In the genomic region with DNA sequence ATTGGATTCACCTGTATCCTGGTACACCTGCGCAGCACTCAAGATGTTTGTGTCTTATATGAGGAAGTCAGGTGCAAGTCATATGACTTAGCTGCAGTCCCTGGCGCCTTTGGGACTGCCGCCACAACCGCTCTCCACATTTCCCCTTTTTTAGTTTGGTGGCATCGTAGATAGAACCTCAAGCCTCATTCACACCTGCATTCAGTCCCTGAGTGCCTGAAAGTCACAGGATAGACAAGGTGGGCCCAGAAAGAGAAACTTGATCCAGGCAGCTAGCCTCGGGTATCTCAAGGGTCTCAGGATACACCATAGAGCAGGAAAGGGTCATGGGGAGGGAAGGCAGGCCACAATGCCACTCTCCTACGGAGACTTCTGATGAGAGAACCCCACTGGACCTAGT, we compare ENCODE assay signal across 24 mouse cellular contexts. TPM values are rescaled to one million over a fixed set of nuclear protein-coding genes. Genes with fewer than 3 reads are reported as not detected.
DNase-seq lines count a peak whose midpoint lies in the region; ATAC-seq and TF ChIP-seq lines count a peak whose summit lies in the region.
"Not testable (repeated sequence)": the region's sequence is repeated elsewhere in the genome, so short reads cannot be mapped to it uniquely, and the experiment has no call there.
"Had no signal": no experiment of that assay in that cellular context is flagged by ENCODE, and none has a peak within 500 bp of the region (broad histone marks: within the 10 kb centered on the region; RNA-seq: fewer than 3 reads in every experiment).

No protein-coding gene starts in this region.

- peak; percentile 50 for DNase-seq in A20 (ENCODE audit: low read depth, low spot score)
- DNase-seq in liver, postnatal 0 days: not testable (repeated sequence)
- DNase-seq in splenic B cell, adult 2 months (ENCODE audit: low read depth, low spot score): peak; percentile 80
- DNase-seq in urinary bladder, adult 2 months (ENCODE audit: low spot score): peak; percentile 7

- H3K27me3 ChIP-seq in liver, postnatal 0 days (ENCODE audit: insufficient read depth, low read length); splenic B cell, adult 2 months (ENCODE audit: control insufficient read depth, insufficient read depth, low read length, poor library complexity, severe bottlenecking): not testable (repeated sequence)

- WGBS in bone marrow, adult 2 months: 33% methylated on average over 7 of the region's 7 CpGs
- WGBS in liver, postnatal 0 days (ENCODE audit: insufficient replicate concordance): 58% methylated on average over 6 of the region's 7 CpGs

- not testable (repeated sequence) for H3K36me3 ChIP-seq in liver, postnatal 0 days (replicated peaks; ENCODE audit: insufficient read depth, low read length); splenic B cell, adult 2 months (ENCODE audit: control insufficient read depth, insufficient read depth, low read length, poor library complexity, severe bottlenecking)

- not testable (repeated sequence) for H3K9me3 ChIP-seq in liver, postnatal 0 days (ENCODE audit: low read length)

- TF ChIP-seq CTCF in bone marrow, adult 2 months (IDR thresholded peaks at IDR 0.05; ENCODE audit: control insufficient read depth, insufficient read depth, low read length); liver, postnatal 0 days (IDR thresholded peaks at IDR 0.05; ENCODE audit: low read depth): not testable (repeated sequence)

- H3K4me2 ChIP-seq in liver, postnatal 0 days (ENCODE audit: low read depth, low read length): not testable (repeated sequence)

- not testable (repeated sequence) for TF ChIP-seq POLR2A in bone marrow, adult 2 months (IDR thresholded peaks at IDR 0.05; ENCODE audit: borderline replicate concordance, control insufficient read depth, low read depth, low read length)

- not testable (repeated sequence) for H3K9ac ChIP-seq in liver, postnatal 0 days (replicated peaks)

- H3K27ac ChIP-seq in bone marrow, adult 2 months (ENCODE audit: control insufficient read depth, insufficient read depth, low read depth, low read length, poor library complexity): peak overlapping the region; percentile 85
- H3K27ac ChIP-seq in liver, postnatal 0 days (ENCODE audit: low read depth): peak overlapping the region; percentile 66; the same call in 1 of the 2 replicates

- not testable (repeated sequence) for H3K4me3 ChIP-seq in bone marrow, adult 2 months (replicated peaks; ENCODE audit: control insufficient read depth, low read depth, low read length); liver, postnatal 0 days (ENCODE audit: low read depth, low read length)

- not testable (repeated sequence) for TF ChIP-seq EP300 in liver, postnatal 0 days (IDR thresholded peaks at IDR 0.05; ENCODE audit: low read depth)

- ATAC-seq in granulocyte monocyte progenitor cell, adult 5-6 weeks (replicated peaks; ENCODE audit: poor library complexity, severe bottlenecking): 0 out of 2 replicates have a peak, but pooled peaks have one; percentile 36
- not testable (repeated sequence) for ATAC-seq in liver, postnatal 0 days

- not testable (repeated sequence) for H3K4me1 ChIP-seq in bone marrow, adult 2 months (ENCODE audit: control insufficient read depth, insufficient read depth, low read length); liver, postnatal 0 days (ENCODE audit: insufficient read depth)

RNA-seq across cellular contexts. Expression of gene Oasl2, which starts 14.4 kb away (rescaled TPM):
- polyA plus RNA-seq in bone marrow, adult 2 months (2011; ENCODE audit: insufficient read depth, insufficient read length, low replicate concordance, missing spikeins): 37.0 and 44.3 TPM in 2 replicates
- 6.7 and 10.4 TPM in 2 replicates for total RNA-seq in granulocyte monocyte progenitor cell, adult 5-6 weeks (2014; fragmentation: Nextera tagmentation)
- total RNA-seq in granulocyte monocyte progenitor cell, adult 5-6 weeks (2017): 4.7 and 7.6 TPM in 2 replicates
- polyA plus RNA-seq in liver, postnatal 0 days (2015; fragmentation: Nextera tagmentation; extraction: Ambion mirVana): 7.8 and 10.1 TPM in 2 replicates
- polyA plus RNA-seq in urinary bladder, adult 2 months (2012; rRNA removed): 30.2 and 36.0 TPM in 2 replicates
- total RNA-seq: CH12.LX had no signal
- polyA plus RNA-seq: G1E had no signal

RNA-seq across cellular contexts. Expression of gene Gm9936, which starts 23.8 kb away (rescaled TPM):
- polyA plus RNA-seq in bone marrow, adult 2 months (2011; ENCODE audit: insufficient read depth, insufficient read length, low replicate concordance, missing spikeins): not detected in 2 replicates
- not detected in 2 replicates for total RNA-seq in granulocyte monocyte progenitor cell, adult 5-6 weeks (2014; fragmentation: Nextera tagmentation)
- total RNA-seq in granulocyte monocyte progenitor cell, adult 5-6 weeks (2017): not detected in 2 replicates
- polyA plus RNA-seq in liver, postnatal 0 days (2015; fragmentation: Nextera tagmentation; extraction: Ambion mirVana): not detected in 2 replicates
- polyA plus RNA-seq in urinary bladder, adult 2 months (2012; rRNA removed): 0.01 and 0.04 TPM in 2 replicates
- total RNA-seq: adrenal gland, adult 18-20 months; adrenal gland, adult 8-10 months; adrenal gland, postnatal 14 days; adrenal gland, postnatal 36 days; common myeloid progenitor, adult 5-6 weeks had no signal
- polyA plus RNA-seq: activated CD4-positive, CD25-positive, alpha-beta regulatory T cell, adult 4 months; CD4-positive, CD25-positive, alpha-beta regulatory T cell, adult 4 months; erythroblast, embryonic 14.5 days; G1E; Patski had no signal

RNA-seq across cellular contexts. Expression of gene 4930519G04Rik, which starts 28.9 kb away (rescaled TPM):
- polyA plus RNA-seq in bone marrow, adult 2 months (2011; ENCODE audit: insufficient read depth, insufficient read length, low replicate concordance, missing spikeins): not detected in 2 replicates
- 1.6 TPM in 1 of 2 replicates, not detected in the other for total RNA-seq in granulocyte monocyte progenitor cell, adult 5-6 weeks (2014; fragmentation: Nextera tagmentation)
- not detected in 2 replicates for total RNA-seq in granulocyte monocyte progenitor cell, adult 5-6 weeks (2017)
- polyA plus RNA-seq in liver, postnatal 0 days (2015; fragmentation: Nextera tagmentation; extraction: Ambion mirVana): not detected in 2 replicates
- polyA plus RNA-seq in urinary bladder, adult 2 months (2012; rRNA removed): not detected in 2 replicates
- total RNA-seq: adrenal gland, adult 18-20 months; adrenal gland, adult 8-10 months; adrenal gland, postnatal 14 days; adrenal gland, postnatal 36 days; CH12.LX; common myeloid progenitor, adult 5-6 weeks; forebrain, postnatal 0 days; G1E had no signal
- polyA plus RNA-seq: activated CD4-positive, CD25-positive, alpha-beta regulatory T cell, adult 4 months; brain, embryonic 14.5 days; CD4-positive, CD25-positive, alpha-beta regulatory T cell, adult 4 months; embryonic facial prominence, embryonic 11.5 days; embryonic facial prominence, embryonic 15.5 days; forebrain, embryonic 11.5 days; forebrain, embryonic 13.5 days; forebrain, embryonic 15.5 days; forebrain, postnatal 0 days; G1E had no signal

RNA-seq across cellular contexts. Expression of gene Oasl1, which starts 40.7 kb away (rescaled TPM):
- polyA plus RNA-seq in bone marrow, adult 2 months (2011; ENCODE audit: insufficient read depth, insufficient read length, low replicate concordance, missing spikeins): 8.7 and 13.5 TPM in 2 replicates
- total RNA-seq in granulocyte monocyte progenitor cell, adult 5-6 weeks (2014; fragmentation: Nextera tagmentation): 5.2 and 5.4 TPM in 2 replicates
- total RNA-seq in granulocyte monocyte progenitor cell, adult 5-6 weeks (2017): 0.73 and 1.8 TPM in 2 replicates
- 2.2 TPM in 2 replicates for polyA plus RNA-seq in liver, postnatal 0 days (2015; fragmentation: Nextera tagmentation; extraction: Ambion mirVana)
- polyA plus RNA-seq in urinary bladder, adult 2 months (2012; rRNA removed): 1.7 and 2.2 TPM in 2 replicates
- total RNA-seq: CH12.LX had no signal
- polyA plus RNA-seq: erythroblast, embryonic 14.5 days had no signal

RNA-seq across cellular contexts. Expression of gene 1500011B03Rik, which starts 59.1 kb away (rescaled TPM):
- 16.9 and 25.3 TPM in 2 replicates for polyA plus RNA-seq in bone marrow, adult 2 months (2011; ENCODE audit: insufficient read depth, insufficient read length, low replicate concordance, missing spikeins)
- 44.4 and 76.8 TPM in 2 replicates for total RNA-seq in granulocyte monocyte progenitor cell, adult 5-6 weeks (2014; fragmentation: Nextera tagmentation)
- total RNA-seq in granulocyte monocyte progenitor cell, adult 5-6 weeks (2017): 44.0 and 57.4 TPM in 2 replicates
- polyA plus RNA-seq in liver, postnatal 0 days (2015; fragmentation: Nextera tagmentation; extraction: Ambion mirVana): 31.2 and 32.5 TPM in 2 replicates
- 46.2 and 54.9 TPM in 2 replicates for polyA plus RNA-seq in urinary bladder, adult 2 months (2012; rRNA removed)
